9 mouse cellular contexts compared by ENCODE assay signal in genomic region chr16:90629121-90629930, GRCm38 (mm10).
DNase-seq lines count a peak whose midpoint lies in the region; ATAC-seq lines count a peak whose summit lies in the region.
"Had no signal": no experiment of that assay in that cellular context is flagged by ENCODE, and none has a peak within 500 bp of the region (broad histone marks: within the 10 kb centered on the region; RNA-seq: fewer than 3 reads in every experiment).

No protein-coding gene starts in this region.

- no peak overlapping the region for H3K9ac ChIP-seq in midbrain, embryonic 15.5 days
- H3K9ac ChIP-seq: liver, embryonic 14.5 days had no signal

- no peaks in the 10 kb centered on the region for H3K27me3 ChIP-seq in midbrain, embryonic 15.5 days (replicated peaks)

- whole genome bisulfite sequencing in midbrain, embryonic 15.5 days = 33% methylated on average over 19 of the region's 19 CpGs

- DNase-seq in adrenal gland, postnatal 36 days = peak; percentile 35 to 48
- DNase-seq in embryo, embryonic 9.5 days (ENCODE audit: extremely low spot score) = peak; percentile 46
- DNase-seq in heart, adult 9 months (ENCODE audit: low spot score in 2 of 2) = peak; percentile 52 to 66
- DNase-seq in kidney, adult 9 months = peak; percentile 18
- DNase-seq in thymus, postnatal 14 days = no peak
- DNase-seq in cerebellum, adult 9-11 months = no peak
- DNase-seq in adipocyte (ENCODE audit: low spot score) = no peak

- no peaks in the 10 kb centered on the region for H3K9me3 ChIP-seq in midbrain, embryonic 15.5 days

- peak overlapping the region; percentile 48; the same call in 1 of the 2 replicates for H3K27ac ChIP-seq in midbrain, embryonic 15.5 days
- H3K27ac ChIP-seq: liver, embryonic 14.5 days had no signal

- H3K4me2 ChIP-seq in midbrain, embryonic 15.5 days = no peak overlapping the region

- no peak overlapping the region for H3K4me3 ChIP-seq in midbrain, embryonic 15.5 days

- ATAC-seq in midbrain, embryonic 15.5 days (replicated peaks) = peak; percentile 73

- H3K36me3 ChIP-seq in midbrain, embryonic 15.5 days (replicated peaks) = no peaks in the 10 kb centered on the region

- H3K4me1 ChIP-seq in midbrain, embryonic 15.5 days = peaks cover 14% of the 10 kb centered on the region; the same call in 1 of the 2 replicates

Comparison
In these comparisons a context has a peak if more than half of its experiments do, and no peak if none do; other contexts are left out.
1. DNase-seq: peak in adrenal gland, postnatal 36 days (2 of 2), embryo, embryonic 9.5 days (single experiment), heart, adult 9 months (2 of 2) and kidney, adult 9 months (single experiment); none in thymus, postnatal 14 days (single experiment), cerebellum, adult 9-11 months (single experiment) and adipocyte (single experiment).